Mouse (Mus musculus) CH12.LX (cell line): ENCODE measurements at regions not wholly inside any gene's neighbourhood (a gene's known extent, or its start where the extent isn't known, plus 50 kb on each side); places are given as distances from the start of the nearest gene placed in this dataset.

Experiments
- DNase-seq: peaks from one replicate; pipeline ENCODE4 v3.0.0-alpha.2; 2013; ENCODE audit errors: extremely low read depth
- H3K27ac ChIP-seq: 2 replicates; pipeline ENCODE4 v1.5.1; 2012; ENCODE audit warnings: low read depth, mild to moderate bottlenecking, control low read depth, moderate library complexity; ENCODE audit not compliant: insufficient read depth
- H3K27me3 ChIP-seq: replicated peaks from 2 replicates; pipeline ENCODE3; 2012; ENCODE audit warnings: inconsistent platforms
- H3K36me3 ChIP-seq, 2 experiments: replicated peaks in 1 of 2; 2 replicates each; pipeline versions ENCODE3 to v1.6.1; 2012; ENCODE audit warnings: inconsistent platforms in 1 of 2, low read length in 1 of 2, mild to moderate bottlenecking in 1 of 2, mixed read lengths in 1 of 2, moderate library complexity in 1 of 2; ENCODE audit not compliant: control insufficient read depth in 1 of 2, insufficient read depth in 1 of 2
- H3K4me1 ChIP-seq, 2 experiments: 2 replicates each; pipeline ENCODE4 v1.6.1; 2012; ENCODE audit warnings: inconsistent platforms in 1 of 2, moderate library complexity in 1 of 2; ENCODE audit not compliant: insufficient read depth in 2 of 2, control insufficient read depth in 1 of 2
- H3K4me2 ChIP-seq: 2 replicates; pipeline ENCODE4 v1.6.1; 2012; ENCODE audit warnings: low read depth, mild to moderate bottlenecking, control low read depth; ENCODE audit not compliant: poor library complexity, insufficient read depth, severe bottlenecking
- H3K4me3 ChIP-seq, 3 experiments: fragments of 150-350 bp in 1 of 3; sonication (generic) in 1 of 3; replicated peaks in 1 of 3; 2 replicates each; pipeline versions ENCODE3 to v1.5.1; 2011 to 2012; ENCODE audit warnings: low read depth in 2 of 3, low read length in 2 of 3, mild to moderate bottlenecking in 2 of 3, moderate library complexity in 2 of 3, control low read depth in 1 of 3, improper control_type of control experiment in 1 of 3, inconsistent platforms in 1 of 3, mixed read lengths in 1 of 3; ENCODE audit not compliant: poor library complexity in 1 of 3
- H3K79me2 ChIP-seq: replicated peaks from 2 replicates; pipeline ENCODE4 v1.6.1; 2012; ENCODE audit warnings: mild to moderate bottlenecking, moderate library complexity; ENCODE audit not compliant: control insufficient read depth, poor library complexity, insufficient read depth, severe bottlenecking; ENCODE audit errors: extremely low read depth
- H3K9ac ChIP-seq: 2 replicates; pipeline ENCODE4 v1.6.1; 2012; ENCODE audit warnings: low read depth, mild to moderate bottlenecking, control low read depth, moderate library complexity; ENCODE audit not compliant: insufficient read depth
- H3K9me3 ChIP-seq: replicated peaks from 2 replicates; pipeline ENCODE3; 2012; ENCODE audit warnings: low read length, inconsistent platforms, mixed read lengths
- CHD2 ChIP-seq: IDR thresholded peaks from 2 replicates; pipeline ENCODE4 v1.6.1; 2011; ENCODE audit warnings: low read length, improper control_type of control experiment
- E2F4 ChIP-seq: IDR thresholded peaks from 2 replicates; pipeline ENCODE4 v1.6.1; 2011; ENCODE audit warnings: low read depth, low read length, improper control_type of control experiment; ENCODE audit not compliant: insufficient replicate concordance
- ELF1 ChIP-seq: IDR thresholded peaks from 2 replicates; pipeline ENCODE4 v1.6.1; 2014; ENCODE audit warnings: low read depth, mild to moderate bottlenecking, inconsistent platforms, low read length, improper control_type of control experiment
- ETS1 ChIP-seq: conservative IDR thresholded peaks from 2 replicates; pipeline ENCODE4 v1.6.1; 2012; ENCODE audit warnings: low read depth, mild to moderate bottlenecking, inconsistent platforms, low read length, improper control_type of control experiment, moderate library complexity
- GABPA ChIP-seq: IDR thresholded peaks from 2 replicates; pipeline ENCODE4 v1.6.1; 2012; ENCODE audit warnings: low read depth, low read length, improper control_type of control experiment, inconsistent platforms; ENCODE audit not compliant: insufficient replicate concordance
- HCFC1 ChIP-seq: IDR thresholded peaks from 2 replicates; pipeline ENCODE4 v1.6.1; 2012; ENCODE audit warnings: low read depth, mild to moderate bottlenecking, inconsistent platforms, low read length, improper control_type of control experiment
- IRF4 ChIP-seq: IDR thresholded peaks from 2 replicates; pipeline ENCODE4 v1.6.1; 2014; ENCODE audit warnings: low read depth, mild to moderate bottlenecking, inconsistent platforms, low read length, improper control_type of control experiment
- JUN ChIP-seq: IDR thresholded peaks from 2 replicates; pipeline ENCODE4 v1.6.1; 2011; ENCODE audit warnings: low read depth, mild to moderate bottlenecking, low read length, improper control_type of control experiment, moderate library complexity; ENCODE audit not compliant: insufficient read depth
- JUND ChIP-seq: conservative IDR thresholded peaks from 2 replicates; pipeline ENCODE4 v1.6.1; 2011; ENCODE audit warnings: low read depth, low read length, improper control_type of control experiment
- KAT2A ChIP-seq: IDR thresholded peaks from 2 replicates; pipeline ENCODE4 v1.6.1; 2012; ENCODE audit warnings: low read length, improper control_type of control experiment, inconsistent platforms; ENCODE audit not compliant: insufficient replicate concordance
- MAX ChIP-seq: IDR thresholded peaks from 2 replicates; pipeline ENCODE4 v1.6.1; 2011; ENCODE audit warnings: low read length, improper control_type of control experiment
- MAZ ChIP-seq: IDR thresholded peaks from 2 replicates; pipeline ENCODE4 v1.6.1; 2012; ENCODE audit warnings: low read depth, mild to moderate bottlenecking, inconsistent platforms, low read length, improper control_type of control experiment, moderate library complexity
- MEF2A ChIP-seq: IDR thresholded peaks from 2 replicates; pipeline ENCODE4 v1.6.1; 2014; ENCODE audit warnings: low read depth, mild to moderate bottlenecking, inconsistent platforms, low read length, improper control_type of control experiment, borderline replicate concordance
- MXI1 ChIP-seq: IDR thresholded peaks from 2 replicates; pipeline ENCODE4 v1.6.1; 2011; ENCODE audit warnings: mild to moderate bottlenecking, low read depth, low read length, improper control_type of control experiment
- NELFE ChIP-seq: IDR thresholded peaks from 2 replicates; pipeline ENCODE4 v1.6.1; 2011; ENCODE audit warnings: low read depth, low read length, improper control_type of control experiment
- NRF1 ChIP-seq: IDR thresholded peaks from 2 replicates; pipeline ENCODE4 v1.6.1; 2014; ENCODE audit warnings: low read depth, mild to moderate bottlenecking, inconsistent platforms, low read length, improper control_type of control experiment, moderate library complexity
- PAX5 ChIP-seq: IDR thresholded peaks from 2 replicates; pipeline ENCODE4 v1.6.1; 2012; ENCODE audit warnings: low read length, inconsistent platforms, mixed read lengths
- POLR2A ChIP-seq: IDR thresholded peaks from 2 replicates; pipeline ENCODE4 v1.6.1; 2011; ENCODE audit warnings: low read depth, mild to moderate bottlenecking, improper control_type of control experiment, low read length
- SIN3A ChIP-seq: IDR thresholded peaks from 2 replicates; pipeline ENCODE4 v1.6.1; 2012; ENCODE audit warnings: low read length, improper control_type of control experiment, inconsistent platforms
- UBTF ChIP-seq: IDR thresholded peaks from 2 replicates; pipeline ENCODE4 v1.6.1; 2012; ENCODE audit warnings: low read depth, mild to moderate bottlenecking, inconsistent platforms, low read length, improper control_type of control experiment, moderate library complexity
- USF2 ChIP-seq: conservative IDR thresholded peaks from 2 replicates; pipeline ENCODE4 v1.6.1; 2011; ENCODE audit warnings: low read depth, low read length, improper control_type of control experiment
- ZC3H11A ChIP-seq: IDR thresholded peaks from 2 replicates; pipeline ENCODE4 v1.6.1; 2012; ENCODE audit warnings: low read depth, mild to moderate bottlenecking, inconsistent platforms, low read length, improper control_type of control experiment
- ZNF384 ChIP-seq: IDR thresholded peaks from 2 replicates; pipeline ENCODE4 v1.6.1; 2012; ENCODE audit warnings: low read depth, low read length, improper control_type of control experiment, inconsistent platforms
- dilution Hi-C: fragments of 300-500 bp; cut with MboI; formaldehyde crosslinking; loops from 2 replicates; pipeline ENCODE4 v1.14.3; 2020; ENCODE audit warnings: low sequenced_read_pairs; ENCODE audit not compliant: extremely low pct_unique_long_range_greater_than_20kb, extremely low pct_ligation_motif_present
- in situ Hi-C: fragments of 300-500 bp; cut with MboI; formaldehyde crosslinking; loops from 3 replicates; pipeline ENCODE4 v1.14.3; 2019; ENCODE audit warnings: low sequenced_read_pairs, low pct_ligation_motif_present, low pct_unique_long_range_greater_than_20kb, mixed read lengths

GRCm38 (mm10) chr7:79540246-79540645, 74.1 kb upstream of the Polg start:
- no peak overlapping the region for H3K27ac ChIP-seq
- H3K4me1 ChIP-seq = no peaks in the 10 kb centered on the region
- no peak for DNase-seq
- no peak overlapping the region for H3K4me2 ChIP-seq
- in situ Hi-C loops (no loop called here), dilution Hi-C loops (no loop called here)
- H3K4me3 ChIP-seq = no peak overlapping the region
- H3K9ac ChIP-seq = no peak overlapping the region
- peaks cover 9% of the 10 kb centered on the region for H3K9me3 ChIP-seq
- TF ChIP-seq UBTF (no peak), ELF1 (no peak), NELFE (no peak), JUN (no peak), USF2 (no peak)
- no peaks in the 10 kb centered on the region for H3K79me2 ChIP-seq
- H3K27me3 ChIP-seq = peaks cover 92% of the 10 kb centered on the region
- H3K36me3 ChIP-seq = no peaks in the 10 kb centered on the region

GRCm38 (mm10) chr7:79539426-79539825, 73.3 kb upstream of the Polg start:
- in situ Hi-C loops = no loop called here
- dilution Hi-C loops = no loop called here
- DNase-seq = no peak
- Histone ChIP-seq H3K36me3 (no peaks in the 10 kb centered on the region), H3K79me2 (no peaks in the 10 kb centered on the region), H3K27me3 (peaks cover 92% of the 10 kb centered on the region), H3K4me1 (no peaks in the 10 kb centered on the region), H3K4me3 (no peak overlapping the region), H3K4me2 (no peak overlapping the region), H3K9ac (no peak overlapping the region), H3K27ac (no peak overlapping the region), H3K9me3 (peaks cover 9% of the 10 kb centered on the region)
- TF ChIP-seq PAX5 (no peak), SIN3A (no peak), MAZ (no peak), ZC3H11A (no peak), E2F4 (no peak), NRF1 (no peak), ZNF384 (no peak), CHD2 (no peak), GABPA (no peak), MXI1 (no peak), MAX (no peak), IRF4 (no peak), JUND (no peak), MEF2A (no peak), POLR2A (no peak), ETS1 (no peak), KAT2A (no peak), HCFC1 (no peak)
